Mouse (Mus musculus) embryonic facial prominence, embryonic 10.5 days (tissue): ENCODE results near the gene Plin1. TPM values are rescaled to one million over a fixed set of nuclear protein-coding genes. Genes with fewer than 3 reads are reported as not detected.

ENCODE experiments used
- DNase-seq: peaks from one replicate; pipeline ENCODE4 v3.0.0-alpha.2; 2017; ENCODE audit warnings: low spot score
- H3K27ac ChIP-seq: fragments of 300-500 bp; sonication (generic); replicated peaks from 2 replicates; pipeline ENCODE4 v1.5.1; 2016; ENCODE audit warnings: mild to moderate bottlenecking
- H3K27me3 ChIP-seq: fragments of 300-500 bp; sonication (generic); replicated peaks from 2 replicates; pipeline ENCODE4 v1.6.1; 2016; ENCODE audit warnings: low read depth, mild to moderate bottlenecking; ENCODE audit not compliant: poor library complexity, severe bottlenecking
- H3K36me3 ChIP-seq: fragments of 300-500 bp; sonication (generic); replicated peaks from 2 replicates; pipeline ENCODE4 v1.6.1; 2016; ENCODE audit warnings: mild to moderate bottlenecking, moderate library complexity
- H3K4me1 ChIP-seq: fragments of 300-500 bp; sonication (generic); 2 replicates; pipeline ENCODE4 v1.6.1; 2016
- H3K4me3 ChIP-seq: fragments of 300-500 bp; sonication (generic); 2 replicates; pipeline ENCODE4 v1.5.1; 2016; ENCODE audit warnings: mild to moderate bottlenecking, moderate library complexity
- H3K9me3 ChIP-seq: fragments of 300-500 bp; sonication (generic); 2 replicates; pipeline ENCODE4 v1.6.1; 2016; ENCODE audit warnings: mild to moderate bottlenecking
- WGBS: fragments of 180-500 bp; shearing (Covaris S2); methylation state at CpG from one replicate; pipeline ENCODE4 v1.1.7; 2016; 5-methylcytosine and 5-hydroxymethylcytosine counted together
- polyA plus RNA-seq: library from polyadenylated mRNA; unstranded; fragments of >200 nt; fragmentation: Nextera tagmentation; extraction: Ambion mirVana; gene quantifications from 2 replicates; pipeline ENCODE4 v1.2.1, GENCODE M21; 2016

Plin1 gene
- 0.10 TPM in 1 of 2 replicates, not detected in the other for polyA plus RNA-seq

DNA sequence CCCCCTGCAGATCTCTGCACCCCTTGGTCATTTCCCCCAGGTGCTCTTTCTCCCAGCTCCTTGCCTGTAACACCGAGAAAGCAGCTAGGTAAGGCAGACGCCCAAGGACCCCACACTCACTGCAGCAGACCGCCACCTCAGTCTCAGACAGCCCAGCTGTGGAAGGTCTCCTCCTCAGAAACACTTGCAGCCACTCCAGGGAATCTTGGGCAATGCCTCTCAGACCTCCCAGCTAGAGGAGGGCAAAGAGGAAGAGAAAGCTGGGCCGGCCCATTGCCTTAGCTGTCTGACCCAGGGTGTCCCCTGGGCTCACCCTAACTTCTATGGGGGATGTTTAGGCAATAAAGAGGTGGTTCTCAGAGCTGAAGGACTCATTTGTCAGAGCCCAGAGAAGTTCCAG is at the start of gene Plin1:
Plin1 (minus strand) TSS at position 282 of the 400 bp plus-strand sequence.
- no peak for DNase-seq
- H3K27me3 ChIP-seq, result peaks cover 32% of the 10 kb centered on the region
- peaks cover 18% of the 10 kb centered on the region for H3K36me3 ChIP-seq
- no peak within 1 kb of the TSS for H3K4me3 ChIP-seq
- WGBS, result 70% methylated on average over 4 of the region's 4 CpGs
- H3K27ac ChIP-seq, result no peak within 1 kb of the TSS
- H3K4me1 ChIP-seq, result 0 out of 2 replicates have a peak, but pooled peaks cover 7% of the 10 kb centered on the region
- H3K9me3 ChIP-seq, result no peaks in the 10 kb centered on the region

DNA sequence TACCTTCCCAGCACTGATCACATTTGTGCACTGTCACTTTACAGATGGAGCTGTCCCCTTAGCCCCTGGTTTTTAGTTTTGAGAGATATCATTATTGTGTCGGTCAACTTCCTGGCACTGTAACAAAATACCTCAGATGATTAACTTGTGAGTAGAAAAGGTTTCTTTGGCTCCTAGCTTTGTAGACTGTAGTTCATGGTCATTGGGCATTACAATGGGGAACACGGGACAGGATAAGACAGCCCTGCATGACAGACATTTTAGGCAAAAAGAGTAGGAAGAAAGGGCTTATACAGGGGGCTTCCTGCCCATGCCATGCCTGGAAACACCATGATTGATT is 49.8 kb upstream of the Plin1 start:
- WGBS, result 83% methylated on average over 2 of the region's 2 CpGs

DNA sequence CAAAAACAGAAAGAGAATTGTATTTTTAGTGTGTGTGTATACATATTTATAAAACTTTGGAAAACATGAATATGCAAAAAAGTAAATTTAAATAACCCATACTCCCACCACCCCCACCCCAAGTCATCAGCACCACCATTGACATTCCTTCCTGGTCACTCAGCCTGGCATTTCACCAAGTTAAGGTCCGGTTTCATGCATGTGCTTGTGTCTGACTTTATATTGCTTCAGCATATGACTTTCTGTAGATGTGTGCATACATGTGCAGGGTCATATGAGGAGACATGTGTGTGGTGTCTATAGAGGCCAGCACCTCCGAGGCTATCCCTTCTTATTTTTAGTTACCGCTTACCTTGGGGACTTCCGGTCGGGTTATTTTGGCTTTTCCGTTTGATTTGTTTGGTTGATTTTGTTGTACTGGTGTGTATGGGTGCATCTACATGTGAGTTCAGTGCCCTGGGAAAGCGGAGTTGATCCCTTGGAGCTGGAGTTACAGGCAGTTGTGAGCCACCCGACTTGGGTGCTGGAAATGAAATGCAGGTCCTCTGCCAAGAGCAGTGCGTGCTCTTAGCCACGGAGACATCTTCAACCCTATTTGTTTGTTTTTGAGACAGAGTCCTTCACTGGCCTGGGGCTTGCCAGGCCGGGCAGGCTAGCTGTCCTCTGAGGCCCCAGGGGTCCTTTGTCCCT is 49.3 kb upstream of the Plin1 start:
- H3K4me3 ChIP-seq, result no peak overlapping the region
- H3K4me1 ChIP-seq, result peaks cover 11% of the 10 kb centered on the region
- no peaks in the 10 kb centered on the region for H3K36me3 ChIP-seq
- DNase-seq, result no peak
- no peak overlapping the region for H3K27ac ChIP-seq
- H3K9me3 ChIP-seq, result no peaks in the 10 kb centered on the region
- 0 out of 2 replicates have a peak, but pooled peaks cover 11% of the 10 kb centered on the region for H3K27me3 ChIP-seq
- 81% methylated on average over 11 of the region's 11 CpGs for WGBS

More for the DNA sequence above, 49.8 kb upstream of the Plin1 start:
- Histone ChIP-seq H3K27me3 (peaks cover 15% of the 10 kb centered on the region; the same call in 1 of the 2 replicates), H3K36me3 (no peaks in the 10 kb centered on the region), H3K9me3 (no peaks in the 10 kb centered on the region), H3K4me1 (peaks cover 11% of the 10 kb centered on the region), H3K4me3 (no peak overlapping the region), H3K27ac (no peak overlapping the region)
- DNase-seq, result no peak

DNA sequence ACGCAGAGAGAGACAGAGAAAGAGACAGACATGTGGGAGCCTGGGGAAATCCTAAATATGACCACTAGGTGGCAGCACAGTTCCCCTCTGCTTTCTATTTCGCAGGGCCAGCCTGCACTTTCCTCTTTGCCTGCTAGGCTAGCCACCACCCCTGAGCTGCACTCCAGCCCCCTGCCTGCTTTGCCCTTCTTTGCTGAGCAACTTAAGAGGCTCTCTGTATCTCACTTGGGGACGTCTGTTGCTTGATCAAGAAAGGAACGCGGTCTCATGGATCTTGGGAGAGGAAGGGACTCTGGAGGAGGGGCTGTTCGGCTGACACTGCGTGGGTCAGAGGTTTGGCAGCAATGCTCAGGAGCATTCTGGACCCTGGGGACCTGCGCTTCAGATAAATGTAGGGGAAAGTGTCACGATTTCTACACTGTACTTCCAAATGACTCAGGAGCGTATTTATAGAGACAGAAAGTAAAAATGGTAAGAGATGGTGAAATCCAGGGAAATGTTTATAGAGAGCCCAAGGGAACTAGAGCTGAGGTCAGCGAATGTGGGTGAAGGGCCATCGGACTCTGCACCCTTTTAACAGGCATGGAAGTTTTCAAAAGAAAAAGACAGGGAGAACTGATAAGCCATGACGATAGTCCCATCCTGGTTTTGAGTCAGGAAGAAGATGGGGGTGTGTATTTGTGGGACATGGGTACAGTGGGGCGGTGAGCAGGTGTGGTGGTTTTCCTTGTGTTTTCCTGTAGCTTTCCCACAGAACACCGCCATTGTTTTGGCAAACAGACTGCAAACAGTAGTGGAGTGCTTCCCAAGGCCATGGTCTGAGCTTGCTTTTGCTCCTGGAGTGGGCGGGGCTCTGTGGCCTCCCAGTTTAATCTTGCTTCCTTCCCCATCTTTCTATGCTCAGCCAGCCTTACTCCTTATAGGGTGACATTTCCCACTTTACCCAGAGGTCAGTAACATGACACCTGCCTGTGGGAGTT is 48.2 kb upstream of the Plin1 start:
- Histone ChIP-seq H3K36me3 (no peaks in the 10 kb centered on the region), H3K4me3 (peak overlapping the region; percentile 38), H3K27ac (no peak overlapping the region), H3K27me3 (0 out of 2 replicates have a peak, but pooled peaks cover 5% of the 10 kb centered on the region), H3K4me1 (peaks cover 11% of the 10 kb centered on the region), H3K9me3 (no peaks in the 10 kb centered on the region)
- 28% methylated on average over 16 of the region's 16 CpGs for WGBS
- DNase-seq, result peak; percentile 80

DNA sequence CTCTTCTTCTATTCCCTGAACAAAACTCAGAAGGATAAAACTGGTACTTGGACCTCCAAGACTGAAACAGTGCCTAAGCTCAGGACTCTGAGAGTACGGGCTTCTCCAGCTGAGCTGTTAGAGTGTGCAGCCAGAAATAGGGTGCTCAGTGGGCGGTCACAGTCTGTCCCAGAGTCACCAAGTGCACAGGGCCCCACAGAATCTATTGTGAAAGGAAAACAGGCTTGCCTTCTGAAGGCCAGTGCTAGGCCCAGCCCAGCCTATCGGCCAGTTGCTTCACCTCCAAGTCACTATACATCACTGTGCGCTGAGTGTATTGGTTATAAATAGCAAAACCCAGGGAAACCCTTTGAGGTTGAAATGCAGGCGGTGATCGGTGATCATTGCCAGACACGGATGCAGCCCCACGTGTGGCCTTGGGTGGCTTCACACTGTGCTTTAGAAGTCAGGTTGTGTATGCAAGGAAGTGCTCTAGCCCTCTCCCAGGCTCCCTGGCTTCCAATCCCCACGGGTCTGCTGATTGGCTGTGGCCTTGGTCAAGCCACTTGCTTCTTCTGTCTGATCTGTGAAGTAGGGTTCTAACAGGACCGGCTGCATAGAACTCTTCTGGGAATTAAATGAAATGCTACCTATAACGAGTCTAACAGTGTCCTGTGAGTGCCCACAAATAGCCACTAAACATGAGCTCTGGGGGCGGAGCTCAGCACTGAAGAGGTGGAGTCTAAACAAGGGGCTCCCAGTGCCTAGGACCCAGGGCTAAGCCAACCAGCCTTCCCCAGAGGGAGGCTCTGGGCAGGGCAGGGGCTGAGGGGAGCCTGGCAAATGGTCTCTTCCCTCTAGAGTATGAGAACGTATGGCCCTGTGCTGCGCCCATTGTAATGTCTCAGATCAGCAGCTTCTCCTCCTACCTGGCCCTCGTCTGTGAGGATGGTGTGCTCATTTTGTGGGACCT is 39.1 kb upstream of the Plin1 start:
- 48% methylated on average over 15 of the region's 15 CpGs for WGBS
- no peaks in the 10 kb centered on the region for H3K36me3 ChIP-seq

DNA sequence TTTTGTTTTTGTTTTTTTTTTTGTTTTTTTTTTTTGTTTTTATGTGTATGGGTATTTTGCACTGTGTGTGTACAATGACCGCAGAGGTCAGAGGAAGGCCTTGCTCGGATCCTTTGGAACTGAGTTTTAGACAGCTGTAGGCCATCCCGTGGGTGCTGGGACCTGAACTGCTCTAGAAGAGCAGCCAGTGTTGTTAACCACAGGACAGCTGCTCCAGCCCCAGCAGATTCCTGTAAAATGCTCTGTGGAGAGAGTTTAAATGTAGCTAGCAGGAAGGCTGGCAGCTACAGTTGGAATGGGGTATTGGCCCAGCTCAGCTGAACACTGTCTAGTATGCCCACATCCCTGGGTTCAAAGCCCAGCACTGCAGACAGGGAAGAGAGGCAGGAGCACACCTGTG is 37.0 kb upstream of the Plin1 start:
- no peak for DNase-seq
- peaks cover 11% of the 10 kb centered on the region for H3K4me1 ChIP-seq
- H3K9me3 ChIP-seq, result no peaks in the 10 kb centered on the region
- H3K27me3 ChIP-seq, result no peaks in the 10 kb centered on the region
- H3K4me3 ChIP-seq, result no peak overlapping the region
- WGBS, result 81% methylated on average over 3 of the region's 3 CpGs
- H3K36me3 ChIP-seq, result no peaks in the 10 kb centered on the region
- no peak overlapping the region for H3K27ac ChIP-seq

More for the DNA sequence above, 39.1 kb upstream of the Plin1 start:
- Histone ChIP-seq H3K4me1 (peaks cover 8% of the 10 kb centered on the region; the same call in 1 of the 2 replicates), H3K4me3 (no peak overlapping the region), H3K27ac (no peak overlapping the region), H3K9me3 (no peaks in the 10 kb centered on the region), H3K27me3 (no peaks in the 10 kb centered on the region)
- DNase-seq, result no peak

DNA sequence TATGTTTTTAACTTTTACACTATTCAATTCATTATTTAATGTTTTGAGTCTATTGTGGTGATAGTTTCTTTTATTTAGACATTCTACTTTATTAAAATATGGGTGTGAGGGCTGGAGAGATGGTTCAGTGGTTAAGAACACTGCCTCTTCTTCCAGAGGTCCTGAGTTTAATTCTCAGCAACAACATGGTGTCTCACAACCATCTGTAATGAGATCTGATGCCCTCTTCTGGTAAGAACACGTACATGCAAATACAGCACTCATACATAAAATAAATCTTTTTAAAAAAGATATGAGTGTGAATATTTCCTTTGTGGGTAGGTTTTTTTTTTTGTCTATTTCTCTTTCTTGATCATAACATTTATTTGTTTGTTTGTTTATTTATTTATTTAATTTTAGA is 33.3 kb upstream of the Plin1 start:
- Histone ChIP-seq H3K4me1 (peaks cover 3% of the 10 kb centered on the region; the same call in 1 of the 2 replicates), H3K4me3 (no peak overlapping the region), H3K36me3 (no peaks in the 10 kb centered on the region), H3K27ac (no peak overlapping the region), H3K27me3 (no peaks in the 10 kb centered on the region), H3K9me3 (no peaks in the 10 kb centered on the region)
- WGBS, result 37% methylated on average over 1 of the region's 1 CpGs
- DNase-seq, result no peak

DNA sequence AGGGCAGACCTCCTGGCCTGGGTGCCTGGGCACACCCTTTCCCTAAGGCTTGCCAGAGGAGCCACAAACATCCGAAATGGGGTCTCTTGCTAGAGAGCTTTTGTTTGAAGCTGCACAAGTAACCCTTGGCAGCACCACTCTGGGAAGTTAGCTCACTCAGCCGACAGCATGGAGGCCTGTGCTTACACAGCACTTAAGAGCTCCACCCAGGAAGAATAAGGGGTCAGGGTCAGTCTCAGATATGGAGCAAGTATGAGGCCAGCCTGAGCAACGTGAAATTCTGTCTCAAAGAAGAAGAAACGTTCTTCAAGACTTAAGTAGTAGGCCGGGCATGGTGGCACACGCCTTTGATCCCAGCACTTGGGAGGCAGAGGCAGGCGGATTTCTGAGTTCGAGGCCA is 29.4 kb upstream of the Plin1 start:
- H3K9me3 ChIP-seq, result no peaks in the 10 kb centered on the region
- no peaks in the 10 kb centered on the region for H3K36me3 ChIP-seq
- peaks cover 3% of the 10 kb centered on the region; the same call in 1 of the 2 replicates for H3K4me1 ChIP-seq
- WGBS, result 76% methylated on average over 8 of the region's 8 CpGs
- DNase-seq, result no peak
- no peak overlapping the region for H3K4me3 ChIP-seq
- no peaks in the 10 kb centered on the region for H3K27me3 ChIP-seq
- no peak overlapping the region for H3K27ac ChIP-seq

DNA sequence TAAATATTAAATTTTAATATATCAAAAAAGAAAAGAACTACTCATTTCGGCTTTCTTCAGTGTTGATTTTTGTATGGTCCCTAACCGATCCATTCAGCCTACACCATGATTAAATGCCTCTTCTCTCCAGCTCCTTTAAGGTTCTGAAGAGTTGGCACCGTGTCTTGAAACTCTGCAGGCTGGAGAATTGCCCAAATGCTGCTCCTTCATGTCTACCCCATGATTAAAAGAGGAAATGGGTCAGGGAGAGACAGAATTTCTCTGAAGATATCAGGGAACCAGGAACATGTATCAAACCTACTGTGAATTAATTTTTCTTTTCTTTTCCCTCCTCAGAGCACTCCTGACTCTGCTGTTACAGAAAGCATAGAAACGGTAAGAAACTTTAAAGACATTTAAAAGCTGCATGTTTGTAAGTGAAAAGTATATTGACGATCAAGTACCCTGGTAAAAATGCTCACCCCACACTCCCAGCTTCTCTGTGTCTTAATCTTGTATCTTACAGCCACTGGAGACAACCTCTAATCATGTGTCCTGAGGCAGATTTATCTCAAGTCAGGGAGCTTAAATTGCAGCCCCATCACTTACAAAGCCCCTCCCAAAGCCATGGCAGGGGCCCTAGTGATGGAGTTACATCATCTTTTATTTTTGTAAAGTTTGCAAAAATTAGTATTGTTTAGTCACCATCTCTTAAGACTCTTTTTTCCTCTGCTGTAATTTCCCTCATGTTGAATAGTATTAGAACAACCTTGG is 28.6 kb upstream of the Plin1 start:
- 82% methylated on average over 5 of the region's 5 CpGs for WGBS
- H3K4me3 ChIP-seq, result no peak overlapping the region
- H3K27me3 ChIP-seq, result no peaks in the 10 kb centered on the region
- no peak for DNase-seq
- H3K27ac ChIP-seq, result no peak overlapping the region
- H3K9me3 ChIP-seq, result no peaks in the 10 kb centered on the region
- peaks cover 3% of the 10 kb centered on the region; the same call in 1 of the 2 replicates for H3K4me1 ChIP-seq
- H3K36me3 ChIP-seq, result no peaks in the 10 kb centered on the region

DNA sequence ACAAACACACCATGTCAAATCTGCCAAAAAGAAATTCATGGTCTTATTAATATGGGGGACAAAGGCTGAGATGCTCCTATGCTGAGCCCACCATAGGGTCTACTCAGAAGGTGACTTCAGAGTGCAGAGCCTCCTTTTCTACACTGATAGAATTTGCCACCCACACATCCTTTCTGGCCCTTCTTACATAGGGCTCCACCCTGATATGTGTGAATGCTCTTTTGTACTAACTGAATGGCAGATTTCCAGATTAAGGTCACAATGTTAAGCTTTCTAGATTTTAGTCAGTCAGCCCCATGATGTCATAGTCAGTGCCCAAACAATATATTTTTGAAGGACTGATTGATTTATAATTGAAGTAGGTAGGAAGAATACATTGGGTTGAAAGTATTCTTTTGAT is 27.1 kb upstream of the Plin1 start:
- Histone ChIP-seq H3K27me3 (no peaks in the 10 kb centered on the region), H3K4me3 (no peak overlapping the region), H3K4me1 (no peaks in the 10 kb centered on the region), H3K27ac (no peak overlapping the region), H3K36me3 (no peaks in the 10 kb centered on the region), H3K9me3 (no peaks in the 10 kb centered on the region)
- DNase-seq, result no peak

DNA sequence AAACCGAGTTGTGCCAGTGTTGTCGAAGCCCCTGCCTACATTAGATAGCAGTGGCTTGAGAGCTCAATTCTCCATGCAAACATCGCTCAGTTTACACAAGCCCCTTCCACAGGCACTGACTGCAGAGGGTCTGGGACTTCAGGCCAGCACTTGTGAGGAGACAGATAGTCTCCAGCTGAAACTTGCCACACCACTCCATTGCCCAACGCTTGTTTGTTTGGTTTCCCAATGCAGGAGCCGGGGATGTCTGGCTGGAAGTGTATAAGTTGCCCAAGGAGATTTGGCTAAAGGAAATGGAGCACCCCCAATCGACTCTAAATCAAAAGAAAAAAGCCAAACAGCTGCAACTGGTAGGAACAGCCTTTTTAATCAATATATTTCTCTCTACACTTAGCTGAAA is 25.5 kb upstream of the Plin1 start:
- H3K4me3 ChIP-seq, result no peak overlapping the region
- no peaks in the 10 kb centered on the region for H3K4me1 ChIP-seq
- 72% methylated on average over 6 of the region's 6 CpGs for WGBS
- no peaks in the 10 kb centered on the region for H3K27me3 ChIP-seq
- no peak overlapping the region for H3K27ac ChIP-seq
- DNase-seq, result no peak
- H3K9me3 ChIP-seq, result no peaks in the 10 kb centered on the region
- no peaks in the 10 kb centered on the region for H3K36me3 ChIP-seq
